Mouse (Mus musculus) embryonic fibroblast, embryonic 13.5 days (primary cell): ENCODE measurements around the gene Gm20835. TPM values are rescaled to one million over a fixed set of nuclear protein-coding genes. Genes with fewer than 3 reads are reported as not detected.
"Not testable (repeated sequence)": the region's sequence is repeated elsewhere in the genome, so short reads cannot be mapped to it uniquely, and the experiment has no call there.

ENCODE experiments used
- H3K27ac ChIP-seq: 2 replicates; pipeline ENCODE4 v1.5.1; 2012; ENCODE audit warnings: low read length, control low read depth, inconsistent platforms; ENCODE audit not compliant: insufficient read depth
- H3K4me1 ChIP-seq: 2 replicates; pipeline ENCODE4 v1.6.1; 2011; ENCODE audit warnings: low read length; ENCODE audit not compliant: control insufficient read depth, insufficient read depth
- H3K4me3 ChIP-seq: 2 replicates; pipeline ENCODE4 v1.5.1; 2011; ENCODE audit warnings: mild to moderate bottlenecking, control low read depth, low read length; ENCODE audit not compliant: insufficient read depth
- polyA plus RNA-seq: library from polyadenylated mRNA; stranded (reverse); fragments of >200 nt; gene quantifications from 2 replicates; pipeline ENCODE4 v1.2.4, GENCODE M21; 2011; ENCODE audit warnings: low read depth; ENCODE audit not compliant: missing spikeins, insufficient read length

The Gm20835 gene
- polyA plus RNA-seq, result not detected in 2 replicates

GRCm38 (mm10) chrY:36735190-36735589 lies at the start of gene Gm20835:
Gene Gm20835 (minus strand): TSS chrY:36735290.
- not testable (repeated sequence) for H3K4me3 ChIP-seq, H3K27ac ChIP-seq

More at GRCm38 (mm10) chrY:36735190-36735589, at the start of gene Gm20835:
- H3K4me1 ChIP-seq, result not testable (repeated sequence)
